Mouse (Mus musculus) intestine, embryonic 14.5 days (tissue): Measurements from ENCODE around the gene Emilin3. TPM values are rescaled to one million over a fixed set of nuclear protein-coding genes. Genes with fewer than 3 reads are reported as not detected.
"Not testable (repeated sequence)": the region's sequence is repeated elsewhere in the genome, so short reads cannot be mapped to it uniquely, and the experiment has no call there.

Experiments used
- ATAC-seq: fragments of 200-750 bp; cut with Nextera tagmentation; replicated peaks from 2 replicates; pipeline ENCODE4 v1.8.0; 2017; ENCODE audit warnings: low read depth, moderate number of reproducible peaks, moderate TSS enrichment, moderate library complexity; ENCODE audit not compliant: low FRiP score, low TSS enrichment
- DNase-seq: peaks from one replicate; pipeline ENCODE4 v3.0.0-alpha.2; 2018; ENCODE audit warnings: low spot score
- H3K27ac ChIP-seq: fragments of 300-500 bp; sonication (generic); 2 replicates; pipeline ENCODE4 v1.5.1; 2014; ENCODE audit warnings: low read depth, mild to moderate bottlenecking, control low read depth
- H3K27me3 ChIP-seq: fragments of 300-500 bp; sonication (generic); replicated peaks from 2 replicates; pipeline ENCODE4 v1.6.1; 2014; ENCODE audit warnings: low read length, control low read depth; ENCODE audit not compliant: control insufficient read depth, insufficient read depth
- H3K36me3 ChIP-seq: fragments of 300-500 bp; sonication (generic); 2 replicates; pipeline ENCODE4 v1.6.1; 2014; ENCODE audit warnings: low read length, control low read depth; ENCODE audit not compliant: control insufficient read depth, insufficient read depth
- H3K4me1 ChIP-seq: fragments of 300-500 bp; sonication (generic); replicated peaks from 2 replicates; pipeline ENCODE4 v1.6.1; 2014; ENCODE audit warnings: low read length, control low read depth, mixed read lengths; ENCODE audit not compliant: control insufficient read depth, insufficient read depth
- H3K4me2 ChIP-seq: fragments of 300-500 bp; sonication (generic); 2 replicates; pipeline ENCODE4 v1.6.1; 2014; ENCODE audit warnings: low read length
- H3K4me3 ChIP-seq: fragments of 300-500 bp; sonication (generic); 2 replicates; pipeline ENCODE4 v1.5.1; 2014; ENCODE audit warnings: low read depth, low read length, control low read depth, mixed read lengths
- H3K9ac ChIP-seq: fragments of 300-500 bp; sonication (generic); 2 replicates; pipeline ENCODE4 v1.6.1; 2014; ENCODE audit warnings: mild to moderate bottlenecking, low read length
- H3K9me3 ChIP-seq: fragments of 300-500 bp; sonication (generic); 2 replicates; pipeline ENCODE4 v1.6.1; 2016; ENCODE audit warnings: low read length, control low read depth; ENCODE audit not compliant: control insufficient read depth
- WGBS: fragments of 180-500 bp; shearing (Covaris S2); extraction: QIAGEN DNeasy Blood & Tissue Kit; methylation state at CpG from one replicate; pipeline ENCODE4 v1.1.7; 2014; 5-methylcytosine and 5-hydroxymethylcytosine counted together
- polyA plus RNA-seq: library from polyadenylated mRNA; unstranded; fragments of >200 nt; fragmentation: Nextera tagmentation; extraction: Ambion mirVana; gene quantifications from 2 replicates; pipeline ENCODE4 v1.2.1, GENCODE M21; 2014

Emilin3 gene
- 28.8 and 29.0 TPM in 2 replicates for polyA plus RNA-seq

GRCm38 (mm10) chr2:160912231-160912671 lies at the start of gene Emilin3:
Gene Emilin3 (minus strand): TSS chr2:160912328.
- Histone ChIP-seq H3K9me3 (no peaks in the 10 kb centered on the region), H3K36me3 (peaks cover 20% of the 10 kb centered on the region), H3K4me1 (peaks cover 13% of the 10 kb centered on the region), H3K4me2 (peak within 1 kb of the TSS; percentile 77), H3K27me3 (peaks cover 15% of the 10 kb centered on the region), H3K4me3 (peak within 1 kb of the TSS; percentile 56), H3K27ac (peak within 1 kb of the TSS; percentile 73), H3K9ac (peak within 1 kb of the TSS; percentile 58)
- DNase-seq (peak; percentile 69), ATAC-seq (peak; percentile 80)
- under 1% methylated on average over 40 of the region's 46 CpGs for WGBS

- H3K27me3 ChIP-seq = no peaks in the 10 kb centered on the region
- peaks cover 85% of the 10 kb centered on the region for H3K36me3 ChIP-seq
- H3K4me3 ChIP-seq = no peak overlapping the region
- WGBS = 85% methylated on average over 6 of the region's 6 CpGs
- no peaks in the 10 kb centered on the region for H3K9me3 ChIP-seq
- ATAC-seq (no peak), DNase-seq (no peak)
- H3K27ac ChIP-seq = no peak overlapping the region
- no peak overlapping the region for H3K4me2 ChIP-seq
- H3K4me1 ChIP-seq = no peaks in the 10 kb centered on the region
- H3K9ac ChIP-seq = no peak overlapping the region
These were observed 49.0 kb upstream of the Emilin3 start for GRCm38 (mm10) chr2:160960956-160961646.

GRCm38 (mm10) chr2:160959901-160960300 lies 47.8 kb upstream of the Emilin3 start:
- H3K36me3 ChIP-seq = peaks cover 85% of the 10 kb centered on the region
- no peaks in the 10 kb centered on the region for H3K9me3 ChIP-seq
- H3K4me1 ChIP-seq = no peaks in the 10 kb centered on the region
- no peak for ATAC-seq
- no peaks in the 10 kb centered on the region for H3K27me3 ChIP-seq
- H3K4me3 ChIP-seq = no peak overlapping the region
- no peak for DNase-seq
- 93% methylated on average over 5 of the region's 5 CpGs for WGBS
- no peak overlapping the region for H3K27ac ChIP-seq
- no peak overlapping the region for H3K9ac ChIP-seq
- no peak overlapping the region for H3K4me2 ChIP-seq

DNA sequence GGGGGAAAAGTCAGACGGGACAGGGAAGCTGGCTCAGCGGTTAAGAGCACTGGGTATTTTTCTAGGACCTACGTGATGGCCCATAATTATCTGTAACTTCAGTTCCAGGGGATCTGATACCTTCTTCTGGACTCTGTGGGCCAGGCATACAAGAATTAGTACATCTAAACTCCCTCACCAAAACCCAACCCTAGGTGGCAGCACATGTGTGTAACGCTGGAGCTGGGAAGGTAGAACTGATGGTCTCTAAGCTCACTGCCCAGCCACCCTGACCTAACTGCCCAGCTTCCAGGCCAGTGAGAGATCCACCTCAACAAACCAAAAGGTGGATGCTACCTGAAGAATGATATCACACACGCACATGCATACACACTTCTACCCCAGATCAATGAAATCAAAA lies 46.6 kb upstream of the Emilin3 start:
- no peak for ATAC-seq

GRCm38 (mm10) chr2:160957801-160958200 lies 45.7 kb upstream of the Emilin3 start:
- not testable (repeated sequence) for H3K27me3 ChIP-seq, DNase-seq, H3K9ac ChIP-seq, H3K27ac ChIP-seq, H3K9me3 ChIP-seq, ATAC-seq, H3K4me3 ChIP-seq, H3K4me2 ChIP-seq, H3K4me1 ChIP-seq
- H3K36me3 ChIP-seq = peaks cover 85% of the 10 kb centered on the region

More for the DNA sequence above, 46.6 kb upstream of the Emilin3 start:
- Histone ChIP-seq H3K9me3 (no peaks in the 10 kb centered on the region), H3K27me3 (no peaks in the 10 kb centered on the region), H3K4me3 (no peak overlapping the region), H3K36me3 (peaks cover 85% of the 10 kb centered on the region), H3K27ac (no peak overlapping the region), H3K9ac (no peak overlapping the region), H3K4me2 (no peak overlapping the region), H3K4me1 (no peaks in the 10 kb centered on the region)
- no peak for DNase-seq
- WGBS = 88% methylated on average over 5 of the region's 5 CpGs

DNA sequence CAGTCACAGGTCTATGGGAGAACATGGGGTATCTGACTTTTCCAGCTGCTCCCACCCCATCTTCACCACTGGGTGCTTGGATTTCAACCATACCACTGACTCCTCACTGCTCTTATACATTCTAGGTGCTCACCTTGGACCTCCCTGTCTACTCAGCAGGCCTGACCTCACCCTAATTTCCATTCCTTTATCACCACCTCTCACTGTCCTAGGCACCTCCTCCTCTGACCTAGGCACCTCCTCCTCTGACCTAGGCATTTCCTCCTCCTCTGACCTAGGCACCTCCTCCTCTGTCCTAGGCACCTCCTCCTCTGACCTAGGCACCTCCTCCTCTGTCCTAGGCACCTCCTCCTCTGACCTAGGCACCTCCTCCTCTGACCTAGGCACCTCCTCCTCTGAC lies 45.2 kb upstream of the Emilin3 start:
- H3K36me3 ChIP-seq = peaks cover 84% of the 10 kb centered on the region
- H3K27ac ChIP-seq, H3K9ac ChIP-seq, ATAC-seq, H3K4me1 ChIP-seq, H3K9me3 ChIP-seq, DNase-seq, H3K4me3 ChIP-seq, H3K4me2 ChIP-seq, H3K27me3 ChIP-seq: not testable (repeated sequence)

- Histone ChIP-seq H3K4me3 (no peak overlapping the region), H3K9ac (no peak overlapping the region), H3K36me3 (peaks cover 88% of the 10 kb centered on the region), H3K4me1 (no peaks in the 10 kb centered on the region), H3K27ac (no peak overlapping the region), H3K4me2 (no peak overlapping the region), H3K9me3 (no peaks in the 10 kb centered on the region), H3K27me3 (no peaks in the 10 kb centered on the region)
- DNase-seq (no peak), ATAC-seq (no peak)
- 76% methylated on average over 7 of the region's 7 CpGs for WGBS
These were observed 43.2 kb upstream of the Emilin3 start for GRCm38 (mm10) chr2:160955331-160955730.

DNA sequence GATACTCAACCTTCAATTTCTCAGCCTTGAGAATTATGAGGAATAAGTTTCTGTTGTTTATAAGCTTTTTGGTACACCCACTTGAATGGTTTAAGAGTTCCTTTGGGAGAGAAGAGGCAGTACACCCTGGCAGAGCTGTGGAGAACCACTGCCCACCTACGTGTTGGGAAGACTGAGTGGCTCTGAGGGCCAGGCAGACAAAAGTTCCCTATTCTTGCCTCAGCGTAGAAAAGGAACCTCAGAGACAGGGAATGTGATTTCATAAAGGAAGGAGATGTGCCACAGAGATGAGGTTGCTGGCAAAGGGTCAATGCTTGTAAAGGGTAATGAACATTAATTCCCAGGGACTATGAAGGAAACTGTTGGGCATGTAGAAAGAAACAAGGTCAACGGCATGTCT lies 42.4 kb upstream of the Emilin3 start:
- WGBS = 86% methylated on average over 3 of the region's 3 CpGs
- Histone ChIP-seq H3K36me3 (peaks cover 88% of the 10 kb centered on the region), H3K4me1 (no peaks in the 10 kb centered on the region), H3K9me3 (no peaks in the 10 kb centered on the region), H3K4me2 (no peak overlapping the region), H3K4me3 (no peak overlapping the region), H3K27me3 (no peaks in the 10 kb centered on the region), H3K27ac (no peak overlapping the region), H3K9ac (no peak overlapping the region)
- DNase-seq (no peak), ATAC-seq (no peak)
